Comparison of ENCODE assay signal across 10 mouse cellular contexts in the genomic region with DNA sequence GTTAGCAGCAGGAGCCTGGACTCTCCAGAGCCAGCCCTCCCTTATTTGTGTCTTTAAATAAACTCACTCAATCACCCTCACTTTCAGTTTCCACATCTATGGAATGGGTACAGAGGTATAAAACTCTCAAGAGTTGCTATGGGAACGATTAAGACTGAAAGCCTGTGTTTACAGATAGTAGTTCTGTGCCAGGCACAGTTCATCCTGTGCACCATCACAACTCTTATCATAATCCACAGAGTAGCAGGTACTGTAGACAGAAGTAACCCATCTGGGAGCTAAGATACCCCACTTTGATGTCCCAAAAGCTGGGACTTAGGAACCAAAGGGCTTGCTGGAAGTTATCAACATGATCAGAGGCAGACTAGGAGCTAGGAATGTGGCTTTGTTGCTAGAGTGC. TPM values are rescaled to one million over a fixed set of nuclear protein-coding genes. Genes with fewer than 3 reads are reported as not detected.
DNase-seq lines count a peak whose midpoint lies in the region; ATAC-seq and TF ChIP-seq lines count a peak whose summit lies in the region.
"Had no signal": no experiment of that assay in that cellular context is flagged by ENCODE, and none has a peak within 500 bp of the region (broad histone marks: within the 10 kb centered on the region; RNA-seq: fewer than 3 reads in every experiment).

No protein-coding gene starts in this region.

- H3K27me3 ChIP-seq in kidney, embryonic 16.5 days (ENCODE audit: insufficient read depth, low read length): no peaks in the 10 kb centered on the region
- H3K27me3 ChIP-seq in intestine, embryonic 14.5 days (replicated peaks; ENCODE audit: control insufficient read depth, insufficient read depth, low read length): no peaks in the 10 kb centered on the region
- no peaks in the 10 kb centered on the region for H3K27me3 ChIP-seq in midbrain, postnatal 0 days (ENCODE audit: insufficient read depth, low read length)

- H3K4me1 ChIP-seq in kidney, embryonic 16.5 days (ENCODE audit: insufficient read depth, low read length): peaks cover 15% of the 10 kb centered on the region
- peaks cover 12% of the 10 kb centered on the region; the same call in 1 of the 2 replicates for H3K4me1 ChIP-seq in intestine, embryonic 14.5 days (replicated peaks; ENCODE audit: control insufficient read depth, insufficient read depth, low read length)
- no peaks in the 10 kb centered on the region for H3K4me1 ChIP-seq in midbrain, postnatal 0 days (ENCODE audit: insufficient read depth, low read length)

- no peak overlapping the region for H3K27ac ChIP-seq in kidney, embryonic 16.5 days (ENCODE audit: low read length)
- H3K27ac ChIP-seq in intestine, embryonic 14.5 days (ENCODE audit: low read depth): no peak overlapping the region
- no peak overlapping the region for H3K27ac ChIP-seq in midbrain, postnatal 0 days (ENCODE audit: low read depth, low read length)

- WGBS in kidney, embryonic 16.5 days: 96% methylated on average over 1 of the region's 1 CpGs
- WGBS in intestine, embryonic 14.5 days: 86% methylated on average over 1 of the region's 1 CpGs
- WGBS in midbrain, postnatal 0 days: 91% methylated on average over 1 of the region's 1 CpGs

- peak overlapping the region; percentile 87 for H3K4me2 ChIP-seq in kidney, embryonic 16.5 days (replicated peaks; ENCODE audit: low read depth, low read length)
- peak overlapping the region; percentile 74 for H3K4me2 ChIP-seq in intestine, embryonic 14.5 days (ENCODE audit: low read length)
- peak overlapping the region; percentile 87 for H3K4me2 ChIP-seq in midbrain, postnatal 0 days (ENCODE audit: low read depth, low read length, poor library complexity, severe bottlenecking)

- no peak overlapping the region for H3K9ac ChIP-seq in kidney, embryonic 16.5 days (replicated peaks; ENCODE audit: low read length)
- H3K9ac ChIP-seq in intestine, embryonic 14.5 days (ENCODE audit: low read length): no peak overlapping the region
- no peak overlapping the region for H3K9ac ChIP-seq in midbrain, postnatal 0 days (replicated peaks; ENCODE audit: low read length, poor library complexity, severe bottlenecking)

- no peak for ATAC-seq in kidney, embryonic 16.5 days (ENCODE audit: low FRiP score, low TSS enrichment)
- no peak for ATAC-seq in intestine, embryonic 14.5 days (replicated peaks; ENCODE audit: low FRiP score, low TSS enrichment, low read depth)
- ATAC-seq in midbrain, postnatal 0 days (ENCODE audit: low FRiP score): no peak

- DNase-seq in kidney, adult 8-10 months: no peak
- peak; percentile 45 for DNase-seq in c-Kit-positive CD71-positive TER-119-negative erythroid progenitor cells, embryonic 14.5 days (ENCODE audit: low read depth)
- DNase-seq in intestine, embryonic 14.5 days (ENCODE audit: low spot score): no peak
- DNase-seq in midbrain, postnatal 0 days (ENCODE audit: low spot score): no peak
- DNase-seq in retina, postnatal 1 day: no peak
- no peak for DNase-seq in spleen, postnatal 10 days (ENCODE audit: low spot score in 2 of 2)
- DNase-seq in embryo, embryonic 9.5 days (ENCODE audit: extremely low spot score): no peak

- peak overlapping the region; percentile 56; the same call in 1 of the 2 replicates for H3K4me3 ChIP-seq in kidney, embryonic 16.5 days (ENCODE audit: low read length)
- H3K4me3 ChIP-seq in intestine, embryonic 14.5 days (ENCODE audit: low read depth, low read length): 0 out of 2 replicates have a peak overlapping the region, but pooled peaks have one; percentile 45
- peak overlapping the region; percentile 59; the same call in 1 of the 2 replicates for H3K4me3 ChIP-seq in midbrain, postnatal 0 days (ENCODE audit: low read depth, low read length)

- H3K9me3 ChIP-seq in kidney, embryonic 16.5 days (ENCODE audit: low read length): no peaks in the 10 kb centered on the region
- H3K9me3 ChIP-seq in intestine, embryonic 14.5 days (ENCODE audit: control insufficient read depth, low read length): no peaks in the 10 kb centered on the region
- no peaks in the 10 kb centered on the region for H3K9me3 ChIP-seq in midbrain, postnatal 0 days (ENCODE audit: low read length)

- no peaks in the 10 kb centered on the region for H3K36me3 ChIP-seq in kidney, embryonic 16.5 days (ENCODE audit: insufficient read depth, low read length)
- H3K36me3 ChIP-seq in intestine, embryonic 14.5 days (ENCODE audit: control insufficient read depth, insufficient read depth, low read length): no peaks in the 10 kb centered on the region
- no peaks in the 10 kb centered on the region for H3K36me3 ChIP-seq in midbrain, postnatal 0 days (ENCODE audit: insufficient read depth, low read length)

- no peak for TF ChIP-seq CTCF in midbrain, postnatal 0 days (IDR thresholded peaks at IDR 0.05)

RNA-seq across cellular contexts. Expression of a gene that starts 1.7 kb away (rescaled TPM):
- 88.1 and 97.1 TPM in 2 replicates for polyA plus RNA-seq in kidney, embryonic 16.5 days (2015; fragmentation: Nextera tagmentation; extraction: Ambion mirVana)
- 103 and 120 TPM in 2 replicates for polyA plus RNA-seq in intestine, embryonic 14.5 days (2014; fragmentation: Nextera tagmentation; extraction: Ambion mirVana)
- total RNA-seq in midbrain, postnatal 0 days (2014; rRNA removed): 82.7 and 97.4 TPM in 2 replicates
- polyA plus RNA-seq in midbrain, postnatal 0 days (2015; fragmentation: Nextera tagmentation; extraction: Ambion mirVana): 74.0 and 78.5 TPM in 2 replicates

RNA-seq across cellular contexts. Expression of a gene that starts 12.6 kb away (rescaled TPM):
- polyA plus RNA-seq in kidney, embryonic 16.5 days (2015; fragmentation: Nextera tagmentation; extraction: Ambion mirVana): not detected in 2 replicates
- not detected in 2 replicates for polyA plus RNA-seq in intestine, embryonic 14.5 days (2014; fragmentation: Nextera tagmentation; extraction: Ambion mirVana)
- total RNA-seq in midbrain, postnatal 0 days (2014; rRNA removed): 1.4 and 1.8 TPM in 2 replicates
- polyA plus RNA-seq in midbrain, postnatal 0 days (2015; fragmentation: Nextera tagmentation; extraction: Ambion mirVana): 1.8 and 2.5 TPM in 2 replicates
- total RNA-seq: adrenal gland, postnatal 4 days had no signal
- polyA plus RNA-seq: limb, embryonic 11.5 days had no signal
